Mouse (Mus musculus): ENCODE results near the gene Gxylt1. TPM values are rescaled to one million over a fixed set of nuclear protein-coding genes. Genes with fewer than 3 reads are reported as not detected.

The Gxylt1 gene
- total RNA-seq (2023), result 37.7 to 40.7 TPM (median 39.3 TPM) in 4 replicates

GRCm38 (mm10) chr15:93274679-93275583 is at the start of gene Gxylt1:
TSS of gene Gxylt1 (minus strand) at chr15:93275179.

Other genes starting within 250 kb of the Gxylt1 start
- 13.8 to 15.9 TPM (median 15.1 TPM) in 4 replicates for gene Yaf2, start 61.8 kb upstream of the Gxylt1 start, total RNA-seq (2023)
- 77.5 to 107 TPM (median 81.1 TPM) in 4 replicates for gene Zcrb1, start 123.2 kb upstream of the Gxylt1 start, total RNA-seq (2023)
- gene Pphln1, start 123.2 kb upstream of the Gxylt1 start, total RNA-seq (2023), result 39.7 to 46.8 TPM (median 43.4 TPM) in 4 replicates

Data from B cell, adult 62 days (primary cell).